Mouse (Mus musculus) left cerebral cortex, postnatal 25 days (tissue): ENCODE measurements around the gene Kif28. TPM values are rescaled to one million over a fixed set of nuclear protein-coding genes. Genes with fewer than 3 reads are reported as not detected.
"Not testable (repeated sequence)": the region's sequence is repeated elsewhere in the genome, so short reads cannot be mapped to it uniquely, and the experiment has no call there.

Experiments used
- DNase-seq, 2 experiments: peaks; one replicate each; pipeline ENCODE4 v3.0.0; 2022; ENCODE audit warnings: low spot score in 2 of 2, mixed read lengths in 1 of 2
- intact Hi-C: fragments of 180-260 bp; cut with DNase I; formaldehyde crosslinking; loops from one replicate; pipeline ENCODE4 v1.15.1; 2025
- total RNA-seq, 2 experiments: library from RNA; stranded (reverse); gene quantifications; 2 replicates each; pipeline ENCODE4 v1.2.3; 2021

The Kif28 gene
- total RNA-seq, 2 experiments from 2014 or later: 0.23 TPM; not detected in 1

- intact Hi-C loops: no loop called here
- DNase-seq: peak; percentile 28 to 82
Measured at GRCm38 (mm10) chr1:179663065-179663464, 82.0 kb downstream of the Kif28 start.

- peak in 1 of 2 experiments; percentile 55 for DNase-seq
- intact Hi-C loops: no loop called here
Measured at GRCm38 (mm10) chr1:179651224-179651623, 93.8 kb downstream of the Kif28 start.

GRCm38 (mm10) chr1:179650284-179650683 lies 94.8 kb downstream of the Kif28 start:
- intact Hi-C loops: no loop called here
- no peak for DNase-seq

GRCm38 (mm10) chr1:179649324-179649723 lies 95.7 kb downstream of the Kif28 start:
- no peak for DNase-seq
- intact Hi-C loops: loop anchor here (10.0 kb wide), 1 partner anchor 85 kb away; no protein-coding TSS in a partner anchor

- DNase-seq: not testable (repeated sequence)
- intact Hi-C loops: loop anchor here (10.0 kb wide), 1 partner anchor 86 kb away; no protein-coding TSS in a partner anchor
Measured at GRCm38 (mm10) chr1:179648678-179649077, 96.4 kb downstream of the Kif28 start.

GRCm38 (mm10) chr1:179645980-179646268 lies 99.1 kb downstream of the Kif28 start:
- no peak for DNase-seq
- intact Hi-C loops: loop anchor here (10.0 kb wide), 1 partner anchor 89 kb away; no protein-coding TSS in a partner anchor

Other genes with a start within 250 kb of the Kif28 start
- gene Smyd3, start 227.2 kb downstream of the Kif28 start, total RNA-seq: 10 to 100 TPM; 22.1 to 23.6 TPM
- gene Tfb2m, start 199.0 kb downstream of the Kif28 start, total RNA-seq: 10 to 100 TPM; 25.0 to 25.6 TPM
- 10 to 100 TPM; 35.4 to 37.6 TPM for gene Cnst, start 198.9 kb downstream of the Kif28 start, total RNA-seq
- 10 to 100 TPM; 60.6 to 63.6 TPM for gene Sccpdh, start 77.1 kb downstream of the Kif28 start, total RNA-seq
- gene Gm10518, start 58.1 kb upstream of the Kif28 start, total RNA-seq: not detected
- 10 to 100 TPM; 30.4 to 34.8 TPM for gene Ahctf1, start 58.4 kb upstream of the Kif28 start, total RNA-seq
- 100 to 1,000 TPM; 251 to 258 TPM for gene Cdc42bpa, start 215.2 kb upstream of the Kif28 start, total RNA-seq